Mouse (Mus musculus): Measurements from ENCODE around the gene Tas1r1.
"Not testable (repeated sequence)": the region's sequence is repeated elsewhere in the genome, so short reads cannot be mapped to it uniquely, and the experiment has no call there.

The Tas1r1 gene

GRCm38 (mm10) chr4:152041924-152042641 lies 3.7 kb upstream of the Tas1r1 start:
- no peak for DNase-seq

- no peak for DNase-seq
These were observed 1.5 kb upstream of the Tas1r1 start for GRCm38 (mm10) chr4:152039831-152040310.

GRCm38 (mm10) chr4:152038985-152039830 lies 840 bp upstream of the Tas1r1 start, which contains the start of gene Nol9:
Gene Nol9, plus strand, starts transcription at chr4:152039321.
- peak; percentile 91 for DNase-seq

- DNase-seq, result not testable (repeated sequence)
These were observed 1.9 kb downstream of the Tas1r1 start for GRCm38 (mm10) chr4:152036464-152036863.

GRCm38 (mm10) chr4:152032922-152033321 lies 5.4 kb downstream of the Tas1r1 start:
- peak; percentile 4 for DNase-seq

- DNase-seq, result peak; percentile 26
These were observed 8.4 kb downstream of the Tas1r1 start for GRCm38 (mm10) chr4:152029997-152030396.

- DNase-seq, result peak; percentile 44
These were observed 9.3 kb downstream of the Tas1r1 start for GRCm38 (mm10) chr4:152029087-152029486.

- no peak for DNase-seq
These were observed 9.9 kb downstream of the Tas1r1 start for GRCm38 (mm10) chr4:152028456-152028855.

GRCm38 (mm10) chr4:152027524-152027923 lies 10.8 kb downstream of the Tas1r1 start, which contains the start of gene Zbtb48:
Gene Zbtb48, minus strand, starts transcription at chr4:152027671.
- DNase-seq, result peak; percentile 96

GRCm38 (mm10) chr4:152026751-152027508 lies 11.4 kb downstream of the Tas1r1 start:
- DNase-seq, result peak; percentile 48

GRCm38 (mm10) chr4:152024525-152024924 lies 13.8 kb downstream of the Tas1r1 start:
- DNase-seq, result peak; percentile 15

GRCm38 (mm10) chr4:152022506-152022905 lies 15.9 kb downstream of the Tas1r1 start:
- peak; percentile 52 for DNase-seq

- DNase-seq, result no peak
These were observed 16.7 kb downstream of the Tas1r1 start for GRCm38 (mm10) chr4:152021568-152022097.

- DNase-seq, result no peak
These were observed 18.3 kb downstream of the Tas1r1 start for GRCm38 (mm10) chr4:152020024-152020423.

- DNase-seq, result no peak
These were observed 19.3 kb downstream of the Tas1r1 start for GRCm38 (mm10) chr4:152019073-152019472.

- no peak for DNase-seq
These were observed 25.1 kb downstream of the Tas1r1 start for GRCm38 (mm10) chr4:152013036-152013813.

- DNase-seq, result no peak
These were observed 26.3 kb downstream of the Tas1r1 start for GRCm38 (mm10) chr4:152012109-152012508.

GRCm38 (mm10) chr4:152011171-152011760 lies 27.1 kb downstream of the Tas1r1 start:
- DNase-seq, result no peak

GRCm38 (mm10) chr4:152010707-152011134 lies 27.6 kb downstream of the Tas1r1 start:
- peak; percentile 57 for DNase-seq

GRCm38 (mm10) chr4:152010091-152010706 lies 28.2 kb downstream of the Tas1r1 start:
- peak; percentile 71 for DNase-seq
